Mouse (Mus musculus) liver (tissue): ENCODE data around the gene Zbtb16.

ENCODE experiments used
- DNase-seq: peaks from one replicate; pipeline ENCODE4 v3.0.0-alpha.2; 2020; ENCODE audit warnings: mixed read lengths

The Zbtb16 gene

GRCm38 (mm10) chr9:48637161-48637560, 198.9 kb downstream of the Zbtb16 start:
- no peak for DNase-seq

DNA sequence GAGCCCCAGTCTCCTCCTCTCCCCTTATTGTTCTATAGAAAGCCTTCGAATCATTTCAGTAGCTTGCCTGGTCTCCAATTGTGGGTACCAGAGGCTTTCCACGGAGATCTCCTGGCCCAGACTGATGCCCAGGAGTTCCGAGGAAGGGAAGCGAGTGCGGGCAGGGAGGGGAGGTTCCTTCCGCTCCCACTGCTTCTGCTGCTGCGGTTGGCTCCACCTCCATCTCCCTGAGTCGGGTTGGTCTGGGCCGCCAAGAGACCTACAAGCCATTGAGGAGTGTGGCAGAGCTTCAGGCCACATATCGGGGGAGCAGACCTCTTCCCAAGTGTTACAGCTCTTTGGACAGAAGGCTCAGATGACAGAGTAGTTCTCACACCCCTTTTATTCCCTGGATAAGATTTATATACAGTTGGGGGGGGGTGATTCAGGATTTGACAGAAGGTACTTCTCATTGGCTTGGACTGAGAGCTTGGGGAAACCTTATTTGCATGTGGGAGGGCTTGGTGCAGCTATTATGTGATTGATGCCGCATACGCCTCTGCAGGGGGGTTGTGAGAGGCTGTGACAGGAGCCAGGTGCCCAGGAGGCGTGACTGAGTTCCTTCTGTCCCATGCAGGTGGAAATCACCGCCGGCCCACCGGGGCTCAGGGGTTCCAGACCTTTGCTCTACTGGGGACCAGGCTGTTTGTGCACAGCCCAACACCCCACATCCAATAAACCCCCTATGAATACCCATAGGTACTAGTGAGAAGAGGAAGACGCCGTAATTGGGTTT, 200.3 kb downstream of the Zbtb16 start:
- no peak for DNase-seq

DNA sequence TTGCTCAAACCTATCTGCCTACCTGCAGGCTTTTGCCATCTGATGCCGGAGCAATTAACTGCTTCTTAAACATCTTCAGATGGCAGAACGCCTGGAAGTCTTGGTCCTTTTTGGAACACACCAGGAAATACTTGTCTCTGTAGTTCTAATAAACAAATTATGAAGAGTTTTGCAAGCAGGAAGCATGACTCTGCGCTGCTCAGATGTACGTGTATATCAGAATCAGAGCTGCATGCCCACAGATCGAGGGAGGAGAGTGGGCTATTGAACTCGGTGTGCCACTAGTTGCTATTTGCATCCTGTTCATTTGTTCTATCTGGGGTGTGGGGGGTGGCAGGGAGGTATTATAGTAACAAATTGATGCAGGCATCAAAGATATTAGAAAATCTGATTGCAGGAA, 202.9 kb downstream of the Zbtb16 start:
- DNase-seq = no peak

DNA sequence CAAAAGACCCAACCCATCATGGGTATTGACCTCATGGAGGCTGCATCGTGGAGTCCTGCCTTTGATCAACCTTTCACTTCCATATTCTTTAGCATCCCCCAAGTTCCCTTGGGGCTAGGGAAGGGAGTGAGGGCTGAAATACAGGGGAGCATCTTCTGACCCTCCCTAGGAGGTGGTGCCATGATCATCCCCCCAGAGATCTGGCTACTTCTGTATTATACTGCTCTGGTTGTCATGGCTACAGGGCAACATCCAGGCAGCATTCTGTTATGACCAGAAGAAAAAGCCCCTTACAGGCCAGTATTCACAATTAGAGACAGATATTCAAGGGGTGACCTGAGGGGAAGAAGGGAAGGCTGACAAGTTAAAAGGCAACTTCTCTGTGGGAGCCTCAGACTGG, 216.8 kb downstream of the Zbtb16 start:
- DNase-seq = no peak

DNA sequence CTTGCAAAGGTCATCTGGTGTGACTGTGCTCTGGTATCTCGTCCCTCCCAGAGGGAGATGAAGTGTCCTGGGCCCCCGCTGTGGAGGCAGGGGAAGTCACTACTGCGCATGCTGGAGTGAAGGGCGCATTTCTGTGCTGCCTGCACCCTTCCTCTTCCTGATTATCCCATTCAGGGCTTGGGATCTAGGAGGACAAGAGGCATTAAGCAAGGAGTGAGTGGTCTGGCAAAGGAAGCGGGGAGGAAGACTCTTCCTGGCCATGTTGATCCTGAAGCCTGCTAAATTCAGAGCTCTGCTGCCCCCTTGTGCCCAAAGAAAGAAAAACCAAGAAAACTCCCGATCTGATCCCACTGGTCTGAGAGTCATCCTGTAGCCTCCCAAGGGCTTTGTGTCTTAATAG, 217.4 kb downstream of the Zbtb16 start:
- DNase-seq = peak; percentile 65

DNA sequence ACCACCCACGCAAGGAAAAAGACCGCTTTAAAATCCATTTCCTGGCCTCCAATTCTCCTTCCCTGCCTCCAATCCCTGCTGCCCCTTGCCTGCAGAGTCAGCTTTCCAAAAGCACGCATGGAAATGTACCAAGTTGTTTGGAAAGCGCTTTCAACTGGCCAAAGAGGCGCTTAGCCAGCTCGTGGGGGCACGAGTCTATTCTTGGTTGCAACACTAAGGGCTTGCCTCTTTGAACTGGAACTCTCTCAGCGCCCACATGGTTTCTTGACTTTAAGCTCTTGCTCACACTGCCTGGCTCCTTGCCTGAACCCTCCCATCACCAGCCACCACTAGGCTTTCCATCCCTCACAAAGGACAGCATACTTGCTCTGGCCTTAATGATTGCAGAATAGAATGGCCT, 217.9 kb downstream of the Zbtb16 start:
- DNase-seq = no peak

DNA sequence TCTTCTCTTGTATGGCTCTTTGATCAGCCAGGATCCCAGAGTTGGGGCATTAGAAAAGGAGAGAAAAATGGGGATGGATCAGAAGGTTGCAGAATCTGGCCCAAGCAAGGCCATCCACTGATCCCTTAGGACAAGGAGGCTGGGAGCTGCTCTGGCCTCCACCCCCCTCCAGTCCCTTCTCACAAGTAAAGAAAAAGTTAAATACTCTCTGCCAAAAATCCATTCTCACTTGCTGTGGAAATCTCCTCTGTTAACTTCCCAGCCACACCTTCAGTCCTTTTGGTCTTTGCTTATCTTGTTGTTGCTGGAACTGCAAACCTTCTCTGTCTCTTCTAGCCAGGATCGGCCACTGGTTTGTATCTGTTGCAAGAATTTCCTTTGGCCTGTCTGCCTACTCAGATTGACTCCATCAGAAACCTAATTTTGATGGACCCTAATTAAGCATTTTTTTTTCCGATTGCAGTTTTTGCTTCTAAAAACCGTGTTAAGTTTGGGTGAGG, 218.5 kb downstream of the Zbtb16 start:
- DNase-seq = no peak

- no peak for DNase-seq
Observed at GRCm38 (mm10) chr9:48613221-48613620, 222.8 kb downstream of the Zbtb16 start.

DNA sequence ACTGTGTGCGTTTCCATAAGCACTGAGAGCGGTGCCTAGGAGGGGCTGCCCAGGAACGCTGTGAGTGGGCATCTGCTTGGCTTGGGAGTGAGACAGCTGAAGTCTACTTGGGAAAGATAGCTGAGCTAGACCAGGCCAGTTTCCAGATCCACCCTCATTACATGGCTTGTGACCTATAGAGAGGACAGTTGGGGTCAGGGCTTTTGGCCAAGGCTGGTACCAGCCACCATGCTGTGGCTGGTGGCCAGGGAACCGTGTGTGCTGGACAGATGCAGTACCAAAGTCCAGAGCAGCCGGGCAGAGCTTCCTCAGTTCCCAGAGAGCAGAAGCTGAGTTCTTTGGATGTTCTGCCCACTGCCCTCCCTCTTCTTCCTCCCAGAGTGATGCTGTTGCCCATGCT, 223.5 kb downstream of the Zbtb16 start:
- no peak for DNase-seq

GRCm38 (mm10) chr9:48611032-48611431, 225.0 kb downstream of the Zbtb16 start:
- DNase-seq = no peak

- no peak for DNase-seq
Observed at GRCm38 (mm10) chr9:48609734-48610133, 226.3 kb downstream of the Zbtb16 start.

- no peak for DNase-seq
Observed at GRCm38 (mm10) chr9:48607417-48607816, 228.6 kb downstream of the Zbtb16 start.

DNA sequence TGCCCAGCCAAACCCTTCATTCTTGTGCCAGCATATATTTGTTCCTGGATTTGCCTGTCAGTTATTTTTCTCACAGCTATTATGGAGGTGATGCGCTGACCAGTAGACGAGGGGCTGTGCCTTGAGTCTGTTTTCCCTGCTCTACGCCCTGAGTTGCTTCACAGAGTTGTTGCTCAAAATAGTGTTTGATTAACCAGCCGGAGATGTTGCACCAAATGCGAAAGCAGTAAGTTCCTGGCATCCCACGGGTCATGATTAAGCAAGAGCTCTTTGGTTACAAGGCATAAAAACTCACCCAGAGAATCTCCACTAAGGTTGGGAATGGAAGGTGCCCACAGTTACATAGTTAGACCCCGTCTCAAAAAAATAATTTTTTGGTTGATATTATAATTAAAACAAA, 229.9 kb downstream of the Zbtb16 start:
- DNase-seq = no peak

- no peak for DNase-seq
Observed at GRCm38 (mm10) chr9:48605697-48606096, 230.3 kb downstream of the Zbtb16 start.

DNA sequence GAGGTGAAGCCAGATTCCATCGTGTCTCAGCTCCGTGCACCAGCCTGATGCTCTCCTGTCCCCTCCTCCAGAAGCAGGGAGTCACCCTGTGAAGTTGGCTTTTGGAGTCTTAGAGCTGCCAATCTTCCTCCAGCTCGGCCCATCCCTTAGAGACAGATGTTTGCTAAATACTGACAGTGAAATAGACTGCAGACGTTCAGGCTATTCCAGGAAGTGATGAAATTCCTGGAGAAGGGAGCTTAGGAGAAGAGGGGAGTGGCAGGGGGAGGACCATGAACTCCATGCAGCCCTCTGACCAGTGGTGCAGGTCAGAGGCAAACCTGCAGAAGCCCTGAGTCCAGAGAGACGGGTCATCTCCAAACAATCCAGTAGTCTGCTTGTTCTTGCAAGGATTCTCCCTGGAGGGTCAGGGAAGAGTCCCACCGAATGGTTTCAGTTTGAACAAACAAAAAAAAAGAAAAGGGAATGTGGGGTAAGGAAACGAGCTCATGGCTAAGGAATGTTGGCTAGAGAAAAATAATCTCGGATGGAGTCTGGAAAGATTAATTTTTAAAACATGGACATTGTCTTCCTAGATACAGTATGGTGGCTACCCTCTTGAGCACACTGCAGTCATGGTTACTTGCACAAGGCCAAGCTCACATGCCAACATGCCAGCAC, 231.0 kb downstream of the Zbtb16 start, which contains the start of gene Nnmt:
Gene Nnmt, minus strand, starts transcription at position 215 of the 660 bp plus-strand sequence.
- DNase-seq = no peak
